Mouse (Mus musculus) telencephalon, adult 2 months (tissue): Measurements from ENCODE around the gene Galnt14.
A peak's percentile ranks its signal among the peaks of the same experiment; 100 is the strongest.

Source experiments
- DNase-seq: peaks from one replicate; pipeline ENCODE4 v3.0.0-alpha.2; 2011; ENCODE audit warnings: low read depth, low spot score

The Galnt14 gene

DNA sequence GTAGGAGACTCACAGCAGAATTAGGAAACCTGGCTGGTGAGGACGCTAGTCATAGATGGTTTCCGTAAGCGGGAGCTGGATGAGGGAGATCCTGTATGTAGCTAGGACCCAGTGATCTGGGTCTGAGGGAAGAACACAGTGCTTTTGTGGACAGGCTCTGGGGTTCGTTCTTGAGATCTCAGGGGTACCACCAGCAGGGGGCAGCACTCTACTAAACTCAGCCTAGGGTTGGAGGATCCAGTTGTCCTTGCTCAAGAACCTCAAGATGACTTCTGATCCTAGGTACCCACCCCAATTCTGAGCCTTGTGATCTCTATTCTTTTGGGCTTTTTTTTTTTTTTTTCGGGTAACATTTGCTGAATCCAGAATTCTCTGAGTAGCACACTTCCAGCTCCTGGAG lies 137.8 kb downstream of the Galnt14 start:
- DNase-seq, result no peak

DNA sequence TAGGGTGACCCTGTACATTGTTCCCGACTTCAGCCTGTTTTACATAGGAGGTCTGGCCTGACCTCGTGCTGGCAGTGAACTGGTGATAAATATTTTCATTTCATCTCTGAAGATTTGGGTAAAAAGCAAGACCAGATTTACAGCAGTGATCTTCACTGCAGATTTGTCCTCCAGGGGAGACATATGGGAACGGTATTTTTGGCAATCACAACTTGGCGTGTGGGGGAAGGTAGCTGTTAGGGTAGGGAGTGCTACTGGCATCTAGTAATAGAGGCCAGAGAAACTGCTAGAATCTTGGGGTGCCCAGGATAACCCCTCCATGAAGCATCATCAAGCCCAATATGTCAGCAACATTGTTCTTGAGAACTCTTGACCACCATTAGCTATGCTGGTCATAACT lies 138.3 kb downstream of the Galnt14 start:
- DNase-seq, result peak; percentile 67

DNA sequence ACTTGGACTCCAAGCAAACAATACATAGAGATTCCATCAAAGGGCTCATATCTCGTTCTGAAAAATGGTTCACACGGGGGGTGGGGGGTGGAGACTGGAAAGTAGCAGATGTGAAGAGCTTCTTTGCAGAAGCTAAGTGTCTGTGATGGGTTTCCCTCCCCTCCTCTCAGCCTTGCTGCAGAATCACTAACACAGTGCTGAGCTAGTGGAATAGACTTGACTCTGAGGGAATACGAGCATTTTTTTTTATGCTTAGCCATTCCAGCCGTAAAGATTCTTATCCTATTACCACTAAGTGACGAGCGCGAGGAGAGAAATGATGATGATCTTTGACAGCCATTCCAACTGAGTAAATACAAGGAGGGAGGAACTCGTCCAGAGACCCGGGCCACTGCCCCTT lies 142.0 kb downstream of the Galnt14 start:
- DNase-seq, result no peak

DNA sequence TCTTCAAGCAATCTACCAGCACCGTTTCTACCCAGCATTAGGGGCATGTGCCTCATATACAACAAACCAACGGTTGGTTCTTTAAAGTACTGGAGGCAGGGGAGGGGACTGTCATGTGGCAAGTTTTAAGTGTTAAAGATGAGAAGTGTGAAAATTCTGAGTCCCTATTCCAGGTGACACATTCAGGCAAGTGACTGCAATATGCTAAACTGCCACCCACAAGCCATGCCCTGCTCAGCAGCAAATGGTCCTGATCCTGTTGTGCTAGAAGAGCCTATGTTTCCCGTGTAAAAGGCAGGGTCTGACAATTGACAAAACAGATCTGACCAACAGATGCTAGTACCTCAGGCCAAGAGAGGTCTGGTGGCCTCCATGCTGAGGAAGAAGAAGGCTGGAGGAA lies 149.1 kb downstream of the Galnt14 start:
- no peak for DNase-seq

DNA sequence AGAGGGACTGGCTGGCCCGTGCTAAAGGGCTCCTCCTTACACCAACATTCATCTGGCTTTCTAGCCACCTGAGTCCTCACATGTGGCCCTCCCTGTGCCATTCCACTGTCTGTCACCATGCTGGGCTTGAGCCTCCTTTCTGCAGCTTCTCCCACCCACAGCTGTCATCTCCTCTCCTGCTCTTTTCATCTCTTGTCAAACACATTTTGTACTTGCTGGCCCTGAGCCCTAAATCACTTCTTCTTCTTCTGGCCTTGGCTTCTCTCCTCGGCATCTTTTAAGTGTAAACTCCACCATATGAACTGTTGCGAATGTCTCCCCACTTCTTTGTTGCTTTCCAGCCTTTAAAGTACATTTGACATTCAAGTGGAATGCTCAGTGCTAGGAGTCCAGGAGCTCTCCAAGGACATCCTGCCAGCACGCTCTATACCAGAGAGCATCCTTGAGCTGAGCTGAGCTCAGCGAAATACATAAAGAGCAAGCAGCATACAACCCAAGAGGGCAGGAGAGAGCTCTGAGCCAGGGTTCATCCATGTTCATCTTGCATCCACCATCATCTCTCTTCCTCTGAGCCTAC lies 150.0 kb downstream of the Galnt14 start:
- DNase-seq, result peak; percentile 78

DNA sequence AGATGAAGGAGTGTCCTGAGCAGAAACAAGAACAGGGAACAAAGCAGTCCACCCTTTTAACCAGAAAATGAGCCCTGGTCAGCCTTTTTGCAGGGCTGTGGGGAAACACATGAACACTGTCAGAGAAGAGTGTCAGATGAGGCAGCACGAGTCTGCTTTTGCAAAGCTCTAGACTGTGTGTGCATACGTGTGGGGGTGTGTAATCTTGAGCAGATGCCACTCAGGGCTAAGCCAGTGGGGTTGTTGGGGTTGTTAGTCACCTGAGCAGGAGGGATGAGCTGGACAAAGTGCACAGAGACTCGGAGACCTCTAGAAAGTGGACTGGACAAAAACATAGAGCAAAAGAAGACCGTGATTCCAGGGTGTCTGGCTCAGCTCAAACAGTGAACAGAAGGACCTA lies 150.8 kb downstream of the Galnt14 start:
- DNase-seq, result no peak

DNA sequence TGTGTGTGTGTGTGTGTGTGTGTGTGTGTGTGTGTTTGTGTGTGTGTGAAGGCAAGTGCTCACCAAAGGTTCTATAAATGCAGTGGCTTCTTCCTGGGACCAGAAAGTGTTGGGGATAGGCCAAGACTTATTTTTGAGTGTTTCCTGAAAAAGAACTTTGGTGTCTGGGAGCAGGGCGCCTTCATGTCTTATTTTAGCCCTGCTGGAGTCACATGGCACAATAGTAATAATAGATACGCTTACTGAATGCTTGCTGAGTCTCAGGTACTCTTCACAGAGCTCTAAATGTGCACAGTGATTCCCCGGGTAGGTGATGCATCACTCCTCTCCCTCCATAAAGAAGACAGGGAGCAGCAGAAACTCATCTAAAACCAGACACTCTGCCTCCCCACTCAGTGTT lies 153.2 kb downstream of the Galnt14 start:
- no peak for DNase-seq

DNA sequence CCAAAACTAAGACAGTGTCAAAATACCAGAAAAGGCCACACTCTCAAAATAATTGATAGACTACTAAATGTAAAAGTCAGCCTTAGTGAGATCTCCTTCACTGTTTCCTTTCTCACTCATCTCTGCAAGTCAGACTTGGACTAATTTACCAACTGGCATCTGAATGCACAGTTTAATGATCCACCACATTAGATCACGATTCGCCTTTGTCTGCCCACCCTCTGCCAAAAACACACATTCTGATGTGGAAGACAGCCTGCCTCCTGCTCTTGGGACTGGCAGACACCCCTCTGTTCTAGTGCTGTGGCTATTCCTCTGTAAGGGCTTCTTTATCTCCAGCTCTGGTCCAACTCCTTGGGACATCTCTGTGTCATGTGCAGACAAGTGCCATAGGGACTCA lies 153.8 kb downstream of the Galnt14 start:
- no peak for DNase-seq

DNA sequence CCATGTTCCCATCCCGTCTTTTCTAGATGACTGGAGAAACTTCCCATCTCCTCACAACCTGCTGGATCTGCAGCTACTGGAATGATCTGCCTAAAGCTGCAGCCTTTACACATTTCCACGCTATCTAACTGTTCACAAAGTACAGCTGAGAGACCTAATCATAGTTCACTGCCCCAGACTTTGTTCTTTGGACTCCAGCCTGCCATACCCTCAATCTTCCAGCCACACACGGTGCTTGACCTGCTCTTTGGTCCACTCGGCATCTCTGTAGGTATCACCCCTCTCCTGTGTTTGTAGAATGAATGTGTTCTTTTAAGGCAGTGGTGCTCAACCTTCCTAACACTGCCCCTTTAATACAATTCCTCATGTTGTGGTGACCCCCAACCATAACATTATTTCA lies 155.6 kb downstream of the Galnt14 start:
- no peak for DNase-seq

DNA sequence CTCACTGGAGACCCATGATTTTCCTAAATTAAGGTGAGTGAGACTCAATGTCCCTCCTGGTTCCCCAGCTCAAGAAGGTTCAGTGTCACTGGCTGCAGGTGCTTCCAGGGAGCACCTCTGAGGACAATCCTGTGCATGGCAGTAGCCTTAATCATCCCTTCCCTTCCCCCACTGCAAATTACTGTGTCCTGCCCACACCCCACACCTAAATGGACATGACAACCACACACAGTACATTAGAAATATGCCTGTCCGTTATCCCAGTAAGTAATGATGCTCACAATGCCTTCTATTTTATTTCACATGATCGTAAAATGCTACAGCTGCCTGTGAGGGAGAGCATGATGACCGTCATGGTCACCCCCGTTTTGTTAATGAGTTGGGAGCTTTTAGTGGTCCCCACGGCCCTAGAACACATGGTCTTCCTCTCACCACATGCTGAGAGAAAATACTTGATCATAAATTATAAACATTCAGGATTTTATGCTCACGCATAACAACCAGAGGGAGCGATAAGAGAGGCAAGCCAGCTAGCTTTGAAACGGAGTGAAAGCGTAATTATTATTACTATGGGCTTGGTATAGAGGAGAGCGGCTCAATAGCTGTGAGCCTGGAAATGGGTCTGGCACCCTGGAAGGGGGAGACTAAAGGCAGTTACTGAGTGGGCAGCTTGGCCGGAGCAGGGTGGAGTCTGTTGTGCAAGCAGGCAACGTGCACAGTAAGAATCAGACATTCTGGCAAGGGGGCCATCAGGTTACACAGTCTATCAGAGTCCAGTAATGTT lies 161.3 kb downstream of the Galnt14 start:
- DNase-seq, result no peak

DNA sequence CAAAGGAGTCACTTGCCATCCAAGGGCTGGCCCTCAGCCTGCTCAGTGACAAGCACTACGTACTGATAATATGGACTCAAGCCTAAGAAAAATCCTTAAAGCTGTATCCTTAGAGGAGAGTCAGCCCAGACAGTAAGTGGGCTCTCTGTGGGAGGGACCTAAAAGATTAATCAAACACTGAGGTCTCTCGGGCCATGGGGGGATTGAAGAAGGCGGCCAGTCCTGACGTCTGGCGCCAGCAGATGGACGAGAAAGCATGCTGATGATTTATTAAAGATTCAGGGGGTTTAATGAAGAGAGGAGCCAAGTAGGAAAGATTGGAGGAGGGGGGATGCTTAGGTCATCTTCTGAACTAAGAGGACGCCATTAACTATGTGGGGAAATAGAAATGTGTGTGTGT lies 162.1 kb downstream of the Galnt14 start:
- DNase-seq, result no peak

DNA sequence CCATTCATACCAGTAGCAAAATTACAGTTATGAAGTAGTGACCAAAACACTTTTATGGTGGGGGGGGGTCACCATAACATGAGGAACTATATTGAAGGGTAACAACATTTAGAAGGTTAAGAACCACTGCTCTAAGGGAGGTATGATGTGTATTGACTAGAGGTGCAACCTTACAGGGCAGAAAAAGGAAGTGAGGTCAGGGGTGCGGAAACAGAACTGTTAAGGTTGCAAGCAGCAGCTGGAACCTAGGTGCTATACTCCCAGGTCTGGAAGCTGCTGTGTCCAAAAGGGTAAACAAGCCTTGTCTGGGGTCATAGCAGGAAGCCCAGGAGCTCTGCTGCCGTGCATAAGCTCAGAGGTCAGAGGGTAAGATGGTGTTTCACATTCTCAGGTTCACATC lies 162.8 kb downstream of the Galnt14 start:
- DNase-seq, result no peak

DNA sequence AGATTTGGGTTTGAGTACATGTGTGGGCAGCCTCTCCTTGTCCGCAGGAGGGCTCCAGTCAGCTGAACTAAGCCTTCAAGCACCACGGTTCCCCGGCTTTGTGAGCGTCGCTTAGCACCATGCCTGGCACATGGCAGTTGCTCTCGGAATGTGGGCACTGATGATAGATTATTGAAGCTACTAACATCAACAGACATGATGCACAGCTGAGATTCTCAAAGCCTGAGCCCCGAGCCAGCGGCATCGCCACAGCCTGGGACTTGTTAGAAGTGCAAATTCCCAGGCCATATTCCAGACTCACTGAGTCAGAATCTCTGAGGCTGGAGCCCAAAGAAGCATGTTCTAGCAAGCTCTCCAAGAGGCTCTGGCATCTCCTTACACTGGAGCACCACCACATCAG lies 168.3 kb downstream of the Galnt14 start:
- DNase-seq, result no peak

DNA sequence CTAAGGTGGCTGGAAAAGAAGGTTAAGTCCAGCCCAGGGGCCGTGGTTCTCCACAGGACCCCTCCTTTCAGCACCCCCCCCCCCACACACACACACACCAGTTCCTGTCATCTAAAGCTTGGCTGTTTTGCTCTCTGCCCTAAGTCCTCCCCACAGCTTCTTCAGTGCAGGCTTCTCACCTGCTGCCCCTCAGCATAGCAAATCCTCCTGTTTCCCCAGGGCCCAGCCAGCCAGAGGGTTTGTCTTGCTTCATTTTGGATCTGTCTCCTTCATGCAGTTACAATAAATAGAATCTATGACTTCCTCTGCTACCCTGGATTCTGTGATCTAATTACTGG lies 169.1 kb downstream of the Galnt14 start:
- no peak for DNase-seq

DNA sequence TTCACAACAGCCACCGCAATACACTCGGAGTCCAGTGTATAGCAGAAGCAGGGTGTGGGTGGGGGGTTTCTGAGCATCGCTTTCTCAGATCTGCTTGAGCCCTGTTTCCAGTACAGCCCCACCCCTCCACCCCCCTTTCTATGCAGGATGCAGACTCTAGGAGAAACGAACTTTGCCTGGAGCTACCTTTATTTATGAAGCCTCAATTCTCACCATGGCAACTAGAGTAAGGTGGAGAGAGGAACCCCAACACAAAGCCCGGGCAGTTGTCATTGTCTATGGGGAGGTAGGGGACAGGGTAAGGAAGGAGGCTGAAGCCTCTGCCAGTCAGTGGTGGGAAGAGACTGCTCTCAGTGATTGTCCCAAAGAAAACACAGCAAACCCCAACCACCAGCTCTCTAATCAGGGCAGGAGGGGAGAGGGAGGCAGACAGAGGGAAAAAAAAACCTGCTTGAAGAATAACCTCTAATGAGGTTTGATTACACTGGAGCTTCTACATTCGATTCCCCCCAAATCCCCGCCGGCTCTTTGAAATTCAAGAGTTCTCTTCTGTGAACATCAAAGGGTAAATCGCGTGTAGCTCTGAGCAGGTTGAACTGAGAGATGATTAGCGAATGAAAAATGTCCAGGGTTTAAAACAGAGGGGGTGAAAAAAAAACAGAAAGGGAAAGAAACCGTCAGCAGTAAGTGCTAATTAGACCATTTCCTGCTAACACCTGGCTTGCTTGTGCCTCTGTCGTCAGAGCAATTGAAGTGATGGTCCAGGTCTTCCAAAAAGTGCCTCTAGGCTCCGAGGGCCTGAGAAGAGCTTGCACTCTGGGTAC lies 169.6 kb downstream of the Galnt14 start:
- no peak for DNase-seq

DNA sequence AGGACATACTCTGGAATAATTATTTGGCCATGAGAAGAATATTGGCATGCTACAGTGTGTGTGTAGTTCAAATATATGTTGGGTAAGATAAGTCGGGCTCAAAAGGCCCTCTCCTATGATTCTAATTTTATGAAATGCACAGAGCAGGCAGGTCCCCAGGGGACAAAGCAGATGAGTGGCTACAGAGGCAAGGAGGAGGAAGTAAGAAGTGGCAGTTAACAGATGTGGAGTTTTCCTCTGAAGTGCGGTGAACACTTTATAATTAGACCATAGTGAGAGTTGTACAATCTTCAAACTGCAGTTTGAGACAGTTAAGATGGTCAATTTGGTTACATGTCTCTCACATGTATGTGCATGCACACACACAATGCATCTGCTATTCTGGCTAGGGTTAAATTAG lies 178.4 kb downstream of the Galnt14 start:
- no peak for DNase-seq

DNA sequence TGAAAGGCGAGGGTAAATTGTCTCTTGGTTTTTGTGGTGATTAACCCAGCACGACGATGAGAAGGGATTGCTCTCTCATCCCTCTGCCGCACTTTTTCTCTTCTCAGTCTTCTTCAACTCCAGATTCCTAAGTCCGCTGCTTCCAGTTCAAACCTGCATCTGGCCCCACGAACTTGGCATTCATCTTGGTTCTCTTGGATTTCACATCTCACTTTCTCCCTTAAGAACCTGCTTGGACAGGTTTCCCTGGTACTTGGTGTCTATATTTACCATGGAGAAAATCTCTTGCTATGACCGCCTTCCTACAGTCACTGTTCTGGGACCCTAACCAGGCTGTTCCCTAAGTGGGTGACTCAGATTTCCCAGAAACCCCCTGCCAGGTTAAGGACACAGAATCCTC lies 188.1 kb downstream of the Galnt14 start:
- no peak for DNase-seq

DNA sequence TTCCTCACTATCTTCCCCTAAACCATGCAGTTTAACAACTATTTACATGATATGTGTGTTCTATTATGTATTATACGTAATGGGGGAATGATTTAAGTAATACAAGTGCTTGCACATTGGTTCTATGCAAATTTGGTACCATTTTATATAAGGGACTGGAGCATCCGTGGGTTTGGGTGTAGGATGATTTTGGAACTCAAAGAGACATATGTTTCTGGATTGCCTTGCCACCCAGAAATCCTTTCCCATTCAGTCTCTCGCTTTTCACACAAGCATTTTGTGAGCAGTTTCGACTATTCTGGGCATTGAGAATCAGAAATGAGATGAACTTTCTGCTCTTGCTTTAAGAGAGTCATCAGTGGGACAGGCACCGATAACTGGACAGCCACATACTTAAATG lies 190.9 kb downstream of the Galnt14 start:
- peak; percentile 86 for DNase-seq

DNA sequence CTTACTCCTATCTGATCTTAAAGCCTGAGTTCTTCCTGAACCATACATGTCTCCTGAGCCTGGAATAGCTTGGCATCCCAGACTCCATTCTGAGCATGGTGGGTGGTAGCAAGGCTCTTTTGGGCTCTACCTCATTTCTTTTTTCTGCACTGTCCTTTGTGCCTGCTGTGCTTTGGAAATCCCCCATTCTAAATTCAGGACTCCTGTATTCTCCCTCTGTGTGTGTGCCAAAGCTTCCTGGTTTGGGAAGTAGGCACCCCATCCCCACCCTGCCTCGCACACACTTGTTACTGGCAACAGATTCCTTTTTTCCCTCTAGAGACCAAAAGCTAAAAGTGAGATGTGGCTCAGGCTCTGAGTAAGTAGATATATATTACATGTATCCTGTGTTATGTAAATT lies 191.9 kb downstream of the Galnt14 start:
- peak; percentile 80 for DNase-seq

DNA sequence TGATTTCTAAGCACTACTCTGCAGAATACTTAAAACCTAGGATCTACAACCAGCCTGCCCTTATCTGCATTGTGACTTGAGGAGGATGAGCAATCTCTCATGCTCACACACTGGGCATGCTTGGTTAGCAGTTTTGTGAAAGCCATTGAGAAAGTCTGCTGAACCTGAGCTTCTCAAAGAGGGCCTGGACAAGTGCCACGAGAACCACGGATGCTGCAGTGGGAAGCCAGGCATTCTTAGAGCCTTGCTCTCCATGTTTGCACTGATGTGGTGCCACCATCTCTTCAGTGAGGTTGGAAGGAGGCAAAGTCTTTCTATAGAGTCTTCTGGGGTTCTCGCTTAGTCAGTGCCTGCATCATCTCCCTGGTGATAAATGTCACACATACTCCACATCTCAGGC lies 194.7 kb downstream of the Galnt14 start:
- no peak for DNase-seq

DNA sequence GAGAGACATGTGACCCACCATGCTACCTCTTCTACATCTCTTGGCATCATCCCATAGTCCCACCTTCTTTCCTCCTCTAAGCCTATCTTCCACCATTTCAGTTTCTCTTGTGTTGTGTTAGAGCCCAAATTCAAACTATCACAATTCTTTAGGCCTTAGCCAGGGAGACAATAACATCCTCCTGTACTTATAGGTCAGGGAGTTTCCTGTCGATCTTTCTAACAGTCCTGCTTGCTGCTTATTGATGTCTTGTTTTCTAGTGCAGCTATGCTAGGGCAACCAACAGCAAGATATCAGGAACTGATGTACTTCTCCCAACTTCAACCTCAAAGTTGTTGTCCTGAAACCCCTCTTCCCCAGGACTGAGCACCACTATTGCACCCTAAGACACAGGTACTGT lies 195.4 kb downstream of the Galnt14 start:
- no peak for DNase-seq

DNA sequence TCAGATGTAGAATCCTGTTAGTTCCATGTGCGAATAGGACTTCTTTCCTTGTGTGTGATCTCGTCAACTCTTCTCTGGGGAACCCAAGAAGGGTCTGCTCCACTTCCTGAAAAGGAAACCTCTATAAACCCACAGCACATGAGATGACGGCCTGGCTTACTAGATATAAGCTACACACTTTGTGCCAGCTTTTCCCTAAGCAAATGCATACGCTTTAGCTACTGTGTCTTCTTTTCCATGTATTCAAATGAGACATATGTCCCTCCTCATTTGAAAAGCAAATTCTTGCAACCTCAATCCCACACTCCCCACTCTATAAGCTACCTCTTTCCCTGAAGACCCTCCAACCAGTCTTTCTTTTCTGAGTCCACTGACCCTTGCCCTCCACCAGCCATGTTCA lies 196.0 kb downstream of the Galnt14 start:
- no peak for DNase-seq

DNA sequence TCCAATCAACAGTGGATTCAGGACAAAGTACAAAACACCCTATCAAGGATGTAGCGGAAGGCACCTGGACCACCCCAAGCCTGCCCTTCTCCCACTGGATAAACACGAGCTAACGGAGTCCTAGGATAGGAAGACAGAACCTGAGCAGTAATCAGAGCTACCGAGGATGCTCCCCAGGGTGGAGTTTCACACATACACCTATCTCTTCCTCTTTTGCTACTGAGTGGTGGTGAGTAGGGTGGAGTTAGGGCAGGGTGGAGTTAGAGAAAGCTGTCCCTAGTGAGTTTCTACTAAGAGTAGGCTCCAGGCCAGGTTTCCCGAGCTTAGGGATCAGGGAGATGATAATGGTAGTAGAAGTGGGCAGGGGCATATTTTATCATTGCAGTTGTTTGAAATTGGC lies 197.4 kb downstream of the Galnt14 start:
- no peak for DNase-seq
